Mouse (Mus musculus) small intestine, adult 2 months (tissue): ENCODE data around the gene Ddx19b.

Source experiments
- CTCF ChIP-seq: fragments of 200-500 bp; IDR thresholded peaks from 2 replicates; pipeline ENCODE4 v1.5.1; 2012; ENCODE audit warnings: low read depth, mild to moderate bottlenecking, control low read depth, inconsistent platforms, low read length, moderate library complexity, mixed read lengths; ENCODE audit not compliant: insufficient replicate concordance, insufficient read length; ENCODE audit errors: extremely low read depth
- POLR2A ChIP-seq: fragments of 200-500 bp; IDR thresholded peaks from 2 replicates; pipeline ENCODE4 v1.6.1; 2012; ENCODE audit warnings: low read depth, mild to moderate bottlenecking, control low read depth, inconsistent platforms, low read length, moderate library complexity

- no peak for TF ChIP-seq POLR2A
- no peak for TF ChIP-seq CTCF
Measured at GRCm38 (mm10) chr8:110964666-110965065, 66.9 kb downstream of the Ddx19b start.
